Mouse (Mus musculus) lung, adult 2 months (tissue): Measurements from ENCODE around the gene Sez6l2. TPM values are rescaled to one million over a fixed set of nuclear protein-coding genes. Genes with fewer than 3 reads are reported as not detected.

Source experiments
- DNase-seq: peaks from one replicate; pipeline ENCODE4 v3.0.0; 2022
- H3K4me1 ChIP-seq: fragments of 200-500 bp; 2 replicates; pipeline ENCODE4 v1.6.1; 2011; ENCODE audit warnings: low read length; ENCODE audit not compliant: control insufficient read depth, insufficient read depth
- H3K4me3 ChIP-seq: fragments of 200-500 bp; replicated peaks from 2 replicates; pipeline ENCODE3; 2011; ENCODE audit warnings: low read depth, mild to moderate bottlenecking, control low read depth, low read length; ENCODE audit errors: extremely low read depth
- CTCF ChIP-seq: fragments of 200-500 bp; IDR thresholded peaks from 2 replicates; pipeline ENCODE4 v1.5.1; 2011; ENCODE audit warnings: mild to moderate bottlenecking, low read length, control low read depth; ENCODE audit not compliant: insufficient read depth
- POLR2A ChIP-seq: fragments of 200-500 bp; IDR thresholded peaks from 2 replicates; pipeline ENCODE4 v1.6.1; 2011; ENCODE audit warnings: low read depth, mild to moderate bottlenecking, control low read depth, low read length, borderline replicate concordance; ENCODE audit errors: extremely low read depth
- WGBS: fragments of 180-500 bp; shearing (Covaris S2); methylation state at CpG from one replicate; pipeline ENCODE4 v1.1.7; 2018; 5-methylcytosine and 5-hydroxymethylcytosine counted together
- polyA plus RNA-seq: library from polyadenylated mRNA; depleted of rRNA; stranded (reverse); fragments of >200 nt; gene quantifications from 2 replicates; pipeline ENCODE4 v1.2.3, GENCODE M21; 2012

Sez6l2 gene
- polyA plus RNA-seq, 1 experiment, result 1.0 TPM

- DNase-seq, result no peak
- WGBS, result 85% methylated on average over 6 of the region's 6 CpGs
- Histone ChIP-seq H3K4me3 (peak overlapping the region; percentile 23), H3K4me1 (peaks cover 20% of the 10 kb centered on the region)
- TF ChIP-seq CTCF, result no peak
- TF ChIP-seq POLR2A, result no peak
Observed at GRCm38 (mm10) chr7:127013385-127013784, 63.0 kb downstream of the Sez6l2 start.

GRCm38 (mm10) chr7:127014320-127014719, 64.0 kb downstream of the Sez6l2 start, which contains the start of gene Mvp:
Gene Mvp (minus strand): TSS chr7:127014621.
- H3K4me3 ChIP-seq, result peak within 1 kb of the TSS; percentile 78
- peak; percentile 80 for DNase-seq
- TF ChIP-seq POLR2A (peak; percentile 80), CTCF (no peak)
- 2% methylated on average over 11 of the region's 11 CpGs for WGBS
- H3K4me1 ChIP-seq, result peaks cover 15% of the 10 kb centered on the region

GRCm38 (mm10) chr7:127014993-127015392, 64.6 kb downstream of the Sez6l2 start:
- Histone ChIP-seq H3K4me3 (no peak overlapping the region), H3K4me1 (peaks cover 15% of the 10 kb centered on the region)
- WGBS, result 87% methylated on average over 12 of the region's 12 CpGs
- no peak for DNase-seq
- no peak for TF ChIP-seq POLR2A
- TF ChIP-seq CTCF, result no peak

DNA sequence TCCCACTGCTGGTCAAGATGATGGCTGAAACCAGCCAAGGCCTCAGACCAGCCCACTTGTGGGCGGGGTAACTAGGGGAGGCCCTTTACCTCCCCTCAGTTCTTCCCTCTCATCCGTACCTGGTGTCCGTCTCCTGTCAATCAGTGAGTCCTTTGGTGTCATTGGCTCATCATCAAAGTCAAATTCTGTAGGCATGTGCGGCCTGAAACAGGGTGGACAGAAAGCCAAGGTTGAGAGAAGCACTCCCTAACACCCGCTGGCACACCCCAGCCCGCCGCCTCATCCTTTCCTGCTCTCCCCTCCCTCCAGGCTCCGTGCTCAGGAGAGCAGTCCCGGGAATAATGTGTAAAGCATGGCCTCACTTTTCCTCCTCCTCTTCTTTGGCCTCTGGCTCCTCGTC, 65.7 kb downstream of the Sez6l2 start:
- under 1% methylated on average over 10 of the region's 10 CpGs for WGBS

GRCm38 (mm10) chr7:127016481-127016485, 65.9 kb downstream of the Sez6l2 start, which contains the start of gene Pagr1b:
Gene Pagr1b (minus strand): TSS chr7:127016484.
- TF ChIP-seq CTCF (no peak), POLR2A (no peak)
- Histone ChIP-seq H3K4me1 (peaks cover 17% of the 10 kb centered on the region), H3K4me3 (peak within 1 kb of the TSS; percentile 92)
- no peak for DNase-seq

More for the DNA sequence above, 65.7 kb downstream of the Sez6l2 start:
- peaks cover 15% of the 10 kb centered on the region for H3K4me1 ChIP-seq
- peak overlapping the region; percentile 92 for H3K4me3 ChIP-seq
- no peak for DNase-seq
- TF ChIP-seq POLR2A (no peak), CTCF (no peak)

- WGBS, result 1% methylated on average over 22 of the region's 22 CpGs
- TF ChIP-seq POLR2A (peak; percentile 81; the same call in 1 of the 2 replicates), CTCF (no peak)
- peaks cover 18% of the 10 kb centered on the region for H3K4me1 ChIP-seq
- DNase-seq, result no peak
- H3K4me3 ChIP-seq, result peak overlapping the region; percentile 92
Observed at GRCm38 (mm10) chr7:127016486-127016938, 66.1 kb downstream of the Sez6l2 start.

GRCm38 (mm10) chr7:127016971-127017949, 66.9 kb downstream of the Sez6l2 start, which contains the start of gene Pagr1a:
Gene Pagr1a (minus strand): TSS chr7:127017352.
- Histone ChIP-seq H3K4me3 (peak within 1 kb of the TSS; percentile 92), H3K4me1 (peaks cover 18% of the 10 kb centered on the region)
- TF ChIP-seq POLR2A, result peak; percentile 80
- TF ChIP-seq CTCF, result peak; percentile 63
- WGBS, result 1% methylated on average over 39 of the region's 39 CpGs
- DNase-seq, result peak; percentile 96

- 43% methylated on average over 6 of the region's 6 CpGs for WGBS
- no peak for DNase-seq
- TF ChIP-seq CTCF (no peak), POLR2A (no peak)
- Histone ChIP-seq H3K4me1 (peaks cover 17% of the 10 kb centered on the region), H3K4me3 (no peak overlapping the region)
Observed at GRCm38 (mm10) chr7:127017950-127018345, 67.6 kb downstream of the Sez6l2 start.

DNA sequence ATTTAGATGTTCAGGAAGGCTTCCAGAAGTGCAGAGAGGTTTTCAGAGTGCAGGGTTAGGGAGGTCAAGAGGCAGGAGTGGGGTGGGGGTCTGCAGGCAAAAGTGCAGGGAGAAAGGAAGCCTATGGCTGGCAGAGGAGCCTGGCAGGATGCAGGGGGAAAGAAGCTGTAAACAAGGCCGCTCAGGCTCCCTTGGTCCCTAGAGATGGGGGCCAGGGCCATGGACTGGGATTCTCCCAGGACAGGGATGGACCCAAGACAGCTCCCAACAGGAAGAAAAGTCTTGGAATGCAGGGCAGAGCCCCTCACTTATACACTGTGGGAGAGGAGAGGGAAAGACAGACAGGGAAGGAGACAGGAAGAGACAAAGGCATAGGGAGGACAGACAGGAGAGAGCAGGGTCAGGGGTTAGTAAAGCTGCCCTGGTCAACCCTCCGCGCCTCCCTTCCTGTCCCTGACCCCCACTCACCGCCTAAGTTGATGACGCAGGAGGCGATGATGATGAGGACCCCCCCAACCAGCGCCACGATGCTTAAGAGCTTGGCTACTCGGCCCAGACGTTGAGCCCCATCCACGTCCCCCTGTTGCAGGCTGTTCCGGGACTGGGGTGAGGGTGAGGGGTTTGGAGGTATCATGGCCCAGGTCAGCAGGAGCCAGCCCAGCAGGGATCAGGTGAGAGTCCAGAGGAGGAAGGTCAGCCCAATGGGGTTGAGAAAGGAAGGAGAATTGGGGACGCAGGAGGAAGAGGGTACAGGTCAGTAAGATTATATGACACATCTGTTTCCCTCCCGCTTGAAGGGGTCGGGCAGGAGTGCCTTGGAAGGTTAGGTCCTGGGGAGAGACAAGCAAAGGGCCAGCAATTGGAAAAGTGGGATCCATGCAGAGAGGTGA, 68.3 kb downstream of the Sez6l2 start:
- H3K4me3 ChIP-seq, result no peak overlapping the region
- DNase-seq, result no peak
- H3K4me1 ChIP-seq, result peaks cover 13% of the 10 kb centered on the region; the same call in 1 of the 2 replicates

More for the DNA sequence above, 68.3 kb downstream of the Sez6l2 start:
- WGBS, result 70% methylated on average over 15 of the region's 15 CpGs
- no peak for TF ChIP-seq POLR2A
- TF ChIP-seq CTCF, result no peak
